Mouse (Mus musculus): ENCODE data around the gene Csnk1g1. TPM values are rescaled to one million over a fixed set of nuclear protein-coding genes. Genes with fewer than 3 reads are reported as not detected.

The Csnk1g1 gene
- polyA plus RNA-seq (2012; rRNA removed) = 6.3 and 6.6 TPM in 2 replicates

DNA sequence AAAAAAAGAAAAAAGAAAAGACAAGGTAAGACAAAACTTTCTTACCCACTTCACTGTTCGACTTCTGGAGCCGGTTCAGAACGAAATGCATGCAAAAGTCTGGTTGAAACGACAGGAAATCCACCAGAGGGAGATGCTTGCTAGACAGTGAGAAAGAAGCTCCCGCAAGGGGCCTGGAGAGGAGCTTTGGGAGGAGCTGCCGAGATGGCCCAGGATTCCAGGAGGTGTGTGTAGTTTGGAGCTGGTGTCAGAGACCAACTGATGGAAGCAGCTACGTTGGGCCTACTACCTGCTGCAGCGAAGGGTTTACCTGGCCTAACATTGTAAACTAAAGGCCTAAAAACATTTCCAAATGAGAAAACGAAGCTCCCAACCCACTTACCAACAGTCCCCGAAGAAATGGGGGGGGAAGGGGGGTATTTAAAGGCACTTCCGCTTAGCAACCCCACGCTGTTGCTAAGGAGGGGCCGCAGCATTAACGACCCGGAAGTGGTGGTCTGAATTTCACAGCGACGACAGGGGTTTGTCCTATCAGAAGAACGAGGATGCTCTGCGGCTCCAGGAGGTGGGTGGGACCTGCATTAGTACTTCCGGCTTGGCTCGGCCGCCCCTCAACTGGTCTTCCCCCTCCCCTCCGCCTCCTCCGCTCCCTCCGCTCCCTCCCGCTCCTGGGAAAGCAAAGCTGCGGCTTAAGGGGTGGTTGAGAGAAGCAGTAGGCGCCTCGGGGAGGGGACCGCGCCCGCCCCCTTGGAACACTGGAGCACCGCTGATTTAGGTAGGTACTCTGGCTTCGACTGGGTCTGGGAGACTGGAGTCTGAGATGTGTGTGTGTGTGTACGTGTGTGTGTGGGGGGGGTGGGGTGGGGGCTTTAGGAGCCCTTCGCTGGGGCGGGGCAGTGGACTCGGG is at the start of gene Csnk1g1, which contains the start of gene Trip4:
Gene Csnk1g1 (plus strand): TSS at position 531 of the 907 bp plus-strand sequence.
Gene Trip4 (minus strand): TSS at position 401 of the 907 bp plus-strand sequence.
- DNase-seq (ENCODE audit: low read depth) = peak; percentile 73

DNA sequence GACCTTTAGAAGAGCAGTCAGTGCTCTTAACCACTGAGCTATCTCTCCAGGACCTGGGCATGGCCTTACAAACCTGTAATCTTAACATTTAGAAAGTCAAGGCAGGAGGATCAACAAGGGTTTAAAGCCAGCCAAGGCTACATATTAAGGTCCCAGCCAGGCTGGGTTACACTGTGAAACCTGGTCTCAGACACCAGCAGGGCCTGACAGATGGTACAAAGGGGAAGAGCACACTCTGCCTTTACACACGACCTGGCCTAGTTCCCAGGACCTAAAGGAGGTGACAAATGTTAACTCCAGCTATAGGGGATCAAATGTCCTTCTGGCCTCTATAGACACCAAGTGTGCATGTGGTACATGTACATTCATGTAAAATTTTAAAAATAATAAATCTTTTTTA is 49.1 kb upstream of the Csnk1g1 start:
- DNase-seq (ENCODE audit: low read depth) = no peak

DNA sequence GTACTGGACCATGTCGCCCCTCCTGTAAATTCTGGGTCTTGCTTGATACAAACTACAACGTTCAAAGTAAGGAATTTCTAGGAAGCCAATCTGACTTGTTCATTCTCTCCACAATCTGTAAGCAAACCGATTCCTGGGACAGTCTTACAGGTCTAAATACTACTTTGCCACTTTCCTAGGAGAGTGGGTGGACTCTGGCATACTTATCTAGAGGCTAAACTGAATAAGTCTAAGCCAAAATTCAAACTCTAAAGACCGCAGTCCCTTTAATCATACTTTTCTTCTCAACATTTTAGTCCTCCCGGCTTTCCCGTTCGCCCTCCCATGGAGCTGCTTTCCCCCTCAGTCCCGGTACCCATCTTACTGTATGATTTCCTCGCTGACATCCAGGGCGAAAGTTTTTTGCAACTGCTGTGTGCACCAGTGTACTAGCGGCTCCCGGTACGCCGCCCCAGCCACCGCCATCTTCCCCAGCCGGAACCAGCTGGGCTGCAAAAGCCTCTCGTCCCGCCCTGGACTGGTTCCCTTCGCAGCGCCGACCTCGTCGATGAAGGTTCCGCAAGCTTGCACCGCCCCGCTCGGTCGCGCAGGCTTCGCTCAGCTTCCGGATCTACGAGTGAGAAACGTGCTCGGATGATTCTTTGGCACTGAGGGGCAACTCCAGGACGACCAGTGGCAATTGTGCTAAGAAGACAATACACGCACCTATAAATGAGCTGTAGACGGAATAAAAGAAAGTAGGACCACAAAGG is 24.0 kb upstream of the Csnk1g1 start:
- DNase-seq (ENCODE audit: low read depth) = no peak

DNA sequence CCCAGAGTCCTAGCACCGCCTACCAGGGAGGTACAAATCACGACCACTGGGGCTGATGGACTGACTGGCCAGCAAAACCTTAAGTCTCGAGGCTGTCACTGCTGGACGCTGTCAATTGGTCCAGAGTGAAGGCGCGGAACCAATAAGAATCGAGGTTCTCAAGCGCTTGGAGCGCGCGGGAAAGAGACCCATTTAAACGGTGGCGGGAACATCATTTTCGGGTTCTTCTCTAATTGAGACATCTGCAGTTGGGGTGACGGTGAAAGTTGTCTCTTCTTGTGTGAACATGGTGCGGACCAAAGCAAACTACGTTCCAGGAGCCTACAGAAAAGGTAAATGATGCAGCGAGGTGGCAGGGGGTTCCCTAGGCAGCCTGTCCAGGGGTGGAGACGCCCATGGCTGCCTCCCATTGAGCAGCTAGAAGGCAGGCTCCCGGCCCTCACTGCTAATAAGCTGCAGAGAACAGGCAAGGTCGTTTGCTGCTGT is 18.5 kb upstream of the Csnk1g1 start, which contains the start of gene Pclaf:
Gene Pclaf (plus strand): TSS at position 95 of the 486 bp plus-strand sequence.
- no peak for DNase-seq (ENCODE audit: low read depth)

DNA sequence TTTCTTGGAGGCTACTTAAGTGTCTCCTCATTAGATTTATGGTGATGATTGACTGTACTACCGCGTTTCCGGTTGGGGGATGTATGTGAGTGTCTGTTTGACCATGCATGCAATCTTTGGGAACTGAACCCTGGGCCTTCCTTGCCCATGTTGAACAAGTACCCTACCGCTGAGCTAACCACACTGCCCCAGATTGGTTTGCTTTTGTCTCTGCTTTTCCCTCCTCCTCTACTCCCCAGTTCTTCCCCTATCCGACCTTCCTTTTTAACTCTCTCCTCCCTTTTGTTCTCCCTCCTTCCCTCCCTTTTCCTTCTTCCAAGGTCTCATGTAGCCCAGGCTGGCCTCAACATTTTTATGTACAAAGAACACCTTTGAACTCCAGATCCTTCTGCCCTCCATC is 17.6 kb upstream of the Csnk1g1 start:
- no peak for DNase-seq (ENCODE audit: low read depth)

DNA sequence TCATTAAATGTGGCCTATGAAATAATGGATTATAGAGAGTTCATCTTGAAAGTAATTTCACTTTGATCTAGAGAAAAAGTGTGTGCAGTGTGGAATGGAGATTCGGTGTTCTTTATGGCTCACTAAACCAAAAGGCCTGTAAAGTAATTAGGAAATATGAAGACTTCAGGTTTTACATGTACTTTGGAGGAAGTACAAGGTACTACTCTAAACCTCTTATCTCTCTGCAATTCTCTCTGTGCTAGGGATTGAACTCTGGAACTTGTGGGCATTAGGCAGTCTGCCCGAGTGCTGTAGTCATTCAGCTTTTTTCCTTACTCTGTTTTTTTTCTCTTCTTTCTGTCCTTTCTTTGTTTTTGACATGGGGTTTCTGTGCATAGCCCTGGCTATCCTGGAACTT is 11.7 kb upstream of the Csnk1g1 start:
- no peak for DNase-seq (ENCODE audit: low read depth)

DNA sequence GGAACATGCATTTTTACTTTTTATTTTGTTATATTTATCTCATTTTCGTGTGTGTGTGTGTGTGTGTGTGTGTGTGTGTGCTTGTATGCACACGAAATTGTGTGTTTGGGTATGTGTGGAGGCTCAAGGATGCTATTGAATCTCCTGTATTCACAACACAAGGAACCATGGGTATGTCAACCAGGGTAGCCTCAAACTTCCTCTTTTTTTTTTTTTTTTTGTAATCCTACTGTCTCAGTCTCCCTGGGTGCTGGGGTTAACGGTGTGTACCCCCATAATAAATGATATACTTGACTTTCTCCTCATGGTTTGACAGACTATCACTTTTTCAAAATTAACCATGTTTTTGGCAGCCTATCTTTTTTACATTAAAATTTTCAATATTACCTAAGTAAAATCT is 5.8 kb upstream of the Csnk1g1 start:
- no peak for DNase-seq (ENCODE audit: low read depth)

DNA sequence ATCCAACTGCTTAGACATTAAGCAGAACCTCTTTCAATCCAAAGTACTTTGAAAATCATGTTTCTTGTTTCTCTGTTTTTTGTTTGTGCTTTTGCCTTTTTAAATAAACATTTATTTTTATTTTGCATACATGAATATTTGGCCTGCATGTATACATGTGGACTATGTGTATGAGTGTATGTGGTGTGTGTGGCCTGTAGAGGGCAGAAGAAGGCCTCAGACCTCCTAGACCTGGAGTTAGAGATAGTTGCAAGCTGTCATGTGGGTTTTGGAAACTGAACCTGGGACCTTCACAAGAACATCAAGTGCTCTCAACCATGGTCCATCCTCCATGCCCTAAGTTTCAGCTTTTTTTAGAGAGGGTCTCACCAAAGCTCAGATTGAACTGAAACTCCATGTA is 5.3 kb upstream of the Csnk1g1 start:
- no peak for DNase-seq (ENCODE audit: low read depth)

DNA sequence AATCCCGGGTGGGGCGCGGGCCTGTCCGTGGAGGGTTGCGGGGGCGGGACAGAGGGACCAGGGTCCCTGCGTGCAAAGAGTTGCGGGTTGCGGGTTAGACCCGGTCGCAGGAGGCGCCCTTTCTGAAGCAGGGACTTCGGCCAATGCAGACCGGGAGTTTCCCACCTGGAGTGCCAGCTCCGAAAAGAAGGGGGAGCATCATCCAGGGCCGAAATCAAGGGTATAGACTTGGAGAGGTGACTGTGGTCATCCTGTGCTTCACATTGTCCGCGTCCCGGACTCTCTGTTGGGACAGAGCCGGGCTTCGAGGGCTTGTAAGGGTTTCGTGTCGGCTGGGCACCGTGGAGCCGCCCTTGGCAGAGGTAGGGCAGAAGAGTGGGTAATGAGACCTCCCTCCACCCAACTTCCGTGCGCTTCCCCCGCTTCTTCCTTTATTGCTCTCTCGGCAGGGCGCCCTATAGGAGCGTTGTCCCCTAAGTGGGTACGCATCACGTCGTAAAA is 627 bp downstream of the Csnk1g1 start:
- no peak for DNase-seq (ENCODE audit: low read depth)

DNA sequence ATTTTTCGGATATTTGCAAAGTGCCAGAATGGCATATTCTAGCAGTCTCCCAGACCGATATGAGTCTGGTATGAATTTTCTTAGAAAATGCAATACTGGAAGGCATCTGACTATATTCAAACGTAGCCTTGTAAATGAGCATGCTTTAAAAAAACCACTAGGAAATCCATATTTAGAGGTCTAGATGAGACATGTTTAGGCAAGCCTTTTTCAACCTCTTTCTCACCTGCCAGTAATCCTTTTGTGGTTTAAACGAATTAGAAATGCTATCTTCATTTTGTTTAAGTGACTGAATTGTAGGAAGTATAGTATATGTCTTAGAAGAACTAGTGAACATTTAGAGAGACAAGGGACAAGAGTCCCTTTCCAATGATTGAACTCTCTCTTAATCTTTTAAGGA is 1.1 kb downstream of the Csnk1g1 start:
- no peak for DNase-seq (ENCODE audit: low read depth)

DNA sequence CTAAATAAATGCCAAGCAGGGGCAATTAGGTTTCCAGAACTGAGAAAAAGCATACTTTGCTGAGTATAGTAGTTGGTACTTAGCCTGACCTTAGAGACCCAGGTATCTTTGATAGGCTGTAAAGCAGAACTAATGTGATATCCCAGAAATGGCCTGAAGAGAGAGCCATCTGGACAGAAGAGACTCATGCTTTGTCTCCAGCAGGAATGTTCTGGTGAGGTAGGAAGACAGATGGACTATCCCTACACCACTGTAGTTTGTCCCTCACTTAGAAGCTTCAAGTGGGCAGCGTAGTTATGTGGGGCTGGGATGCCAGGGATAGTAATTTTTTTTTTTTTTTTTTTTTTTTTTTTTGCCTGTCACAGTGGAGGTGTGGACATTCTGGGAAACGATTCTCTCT is 5.3 kb downstream of the Csnk1g1 start:
- DNase-seq (ENCODE audit: low read depth) = no peak

DNA sequence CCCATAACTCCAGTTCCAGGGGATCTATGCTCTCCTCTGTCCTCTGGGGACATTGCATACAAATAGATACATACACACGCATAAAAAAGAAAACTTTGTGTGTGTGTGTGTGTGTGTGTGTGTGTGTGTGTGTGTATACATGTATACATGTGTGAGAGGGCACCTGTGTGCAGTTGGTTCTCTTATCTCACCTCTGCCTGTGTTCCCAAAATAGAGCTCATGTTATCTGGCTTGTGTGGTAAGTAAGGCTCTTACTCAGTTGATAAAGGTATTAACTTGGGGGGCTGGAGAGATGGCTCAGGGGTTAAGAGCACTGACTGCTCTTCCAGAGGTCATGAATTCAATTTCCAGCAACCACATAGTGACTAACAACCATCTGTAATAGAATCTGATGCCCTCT is 8.3 kb downstream of the Csnk1g1 start:
- DNase-seq (ENCODE audit: low read depth) = no peak

DNA sequence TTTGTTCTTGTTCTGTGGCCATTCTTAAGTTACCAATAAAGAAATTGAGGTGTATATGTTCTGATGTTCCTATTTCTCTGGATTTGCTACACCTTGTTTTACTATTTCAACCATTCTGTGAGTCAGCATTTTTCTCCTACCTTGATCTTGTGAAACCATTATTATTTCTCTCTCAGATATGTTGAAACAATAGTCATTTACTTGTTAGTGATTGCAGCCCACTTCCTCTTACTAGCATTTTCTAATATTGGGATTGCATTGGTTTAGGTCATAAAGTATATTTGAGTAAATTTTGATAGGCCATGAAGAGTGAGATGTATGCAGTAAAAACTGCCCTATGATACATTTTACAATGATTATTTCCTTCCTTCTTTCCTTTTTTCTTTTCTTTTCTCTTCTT is 19.7 kb downstream of the Csnk1g1 start:
- no peak for DNase-seq (ENCODE audit: low read depth)

DNA sequence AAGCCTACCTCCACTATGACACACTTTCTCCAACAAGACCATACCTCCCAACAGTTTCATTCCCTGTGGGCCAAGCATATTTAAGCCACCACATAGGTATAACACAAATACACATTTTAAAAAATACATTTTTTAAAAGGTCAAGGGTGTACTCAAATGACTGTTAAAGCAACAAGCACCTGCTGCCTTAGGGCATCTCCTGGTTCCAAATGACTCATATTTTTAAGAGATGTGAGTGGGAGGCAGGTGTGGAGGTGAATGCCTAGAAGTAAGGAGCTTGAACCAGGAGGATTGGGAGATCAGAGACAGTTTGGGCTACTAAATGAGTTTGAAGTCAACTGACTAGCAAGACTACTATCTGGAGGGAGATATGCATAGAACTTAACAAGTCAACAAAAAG is 21.1 kb downstream of the Csnk1g1 start:
- peak; percentile 68 for DNase-seq (ENCODE audit: low read depth)

DNA sequence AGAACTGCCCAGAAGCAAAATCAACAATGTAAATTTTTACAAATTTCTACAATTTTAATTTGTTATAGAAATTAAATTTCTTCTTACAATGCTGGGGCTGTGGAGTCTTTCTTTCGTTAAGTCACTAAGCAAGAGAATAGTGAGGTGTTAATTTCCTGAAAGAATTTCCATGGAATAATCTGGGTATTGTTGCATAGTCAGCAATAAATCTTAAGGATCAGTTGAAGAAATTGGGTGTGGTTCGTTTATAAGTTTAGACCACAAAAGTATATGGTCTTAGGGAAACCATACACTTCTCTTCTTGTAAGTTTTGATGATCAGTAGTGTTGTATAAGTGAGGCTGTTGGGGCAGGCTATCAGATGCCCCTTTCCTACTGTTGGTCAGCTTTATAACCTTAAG is 28.8 kb downstream of the Csnk1g1 start:
- no peak for DNase-seq (ENCODE audit: low read depth)

DNA sequence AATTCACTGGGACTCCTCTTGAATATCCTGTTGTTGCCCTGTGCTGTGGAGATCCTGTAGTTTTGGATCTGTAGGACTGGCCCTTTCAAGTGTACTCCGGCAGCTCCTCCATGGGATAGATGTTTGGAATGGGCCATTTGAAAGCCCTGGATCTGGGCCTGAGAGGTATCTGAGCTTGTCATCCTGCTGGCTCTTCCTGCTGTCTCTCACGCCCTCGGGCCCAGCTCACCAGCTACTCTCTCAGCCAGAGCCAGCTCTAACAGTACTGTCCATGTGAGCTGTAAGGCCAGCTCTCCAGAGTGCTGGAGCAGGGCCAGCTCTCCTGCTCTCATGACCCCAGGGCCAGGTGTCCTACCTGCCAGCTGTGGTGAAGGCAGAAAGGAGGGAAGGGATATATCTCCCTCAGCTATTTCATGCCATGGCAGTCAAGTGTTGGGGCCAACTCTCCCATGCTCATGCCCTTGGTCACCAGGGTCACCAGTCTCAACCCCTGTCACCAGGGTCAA is 42.4 kb downstream of the Csnk1g1 start:
- peak; percentile 17 for DNase-seq (ENCODE audit: low read depth)

DNA sequence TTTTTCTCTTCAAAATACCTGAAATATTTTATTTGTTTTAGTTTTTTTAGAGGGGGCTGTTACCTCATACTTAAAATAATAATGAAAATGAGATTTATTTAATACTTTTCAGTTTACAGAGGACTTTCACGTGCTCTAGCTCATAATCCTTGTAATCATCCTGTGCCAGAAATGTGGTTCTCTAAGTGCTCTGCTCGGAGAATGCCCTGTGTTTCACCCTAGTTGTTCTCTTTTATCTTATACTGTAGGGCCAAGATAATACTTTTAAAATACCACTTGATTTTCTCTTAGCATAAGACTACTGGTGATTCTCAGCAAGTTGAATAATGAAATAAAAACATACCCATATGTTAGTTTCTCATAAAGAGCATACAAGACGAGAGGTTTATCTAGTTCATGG is 61.3 kb downstream of the Csnk1g1 start:
- no peak for DNase-seq (ENCODE audit: low read depth)

DNA sequence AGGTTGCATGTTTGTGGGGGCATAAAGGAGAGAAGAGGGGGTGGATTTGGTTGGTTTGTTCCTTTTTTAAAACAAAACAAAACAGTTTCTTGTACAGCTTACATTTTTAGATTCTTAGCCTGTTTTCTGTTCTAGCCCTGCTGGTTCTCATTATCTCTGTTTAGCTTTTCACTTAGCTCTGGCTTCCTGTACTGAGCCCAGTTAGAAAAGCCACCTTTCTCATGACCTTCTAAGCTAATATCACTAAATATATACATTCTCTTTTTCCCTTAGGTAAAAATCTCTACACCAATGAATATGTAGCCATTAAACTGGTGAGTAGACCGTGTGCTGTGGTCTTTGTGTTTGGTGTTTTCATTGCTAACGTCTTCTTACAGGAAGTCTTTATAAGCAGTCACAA is 64.5 kb downstream of the Csnk1g1 start:
- DNase-seq (ENCODE audit: low read depth) = no peak

DNA sequence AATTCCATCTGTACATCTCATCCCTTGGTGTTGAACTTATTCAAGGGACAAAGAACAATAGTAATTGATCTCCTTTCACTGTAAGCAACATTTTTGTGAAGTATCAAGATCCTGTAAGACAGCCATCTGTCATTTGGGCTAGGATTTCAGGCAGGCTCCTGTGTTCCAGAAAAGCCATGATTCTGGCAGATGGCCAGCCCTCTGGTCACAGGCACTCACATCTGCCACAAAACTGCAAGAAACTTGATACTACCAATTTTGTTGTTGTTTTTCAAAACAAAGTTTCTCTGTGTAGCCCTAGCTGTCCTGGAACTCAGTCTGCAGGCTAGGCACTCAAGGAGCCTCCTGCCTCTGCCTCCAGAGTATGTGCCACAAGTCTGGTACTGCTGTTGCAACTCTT is 67.2 kb downstream of the Csnk1g1 start:
- DNase-seq (ENCODE audit: low read depth) = no peak

DNA sequence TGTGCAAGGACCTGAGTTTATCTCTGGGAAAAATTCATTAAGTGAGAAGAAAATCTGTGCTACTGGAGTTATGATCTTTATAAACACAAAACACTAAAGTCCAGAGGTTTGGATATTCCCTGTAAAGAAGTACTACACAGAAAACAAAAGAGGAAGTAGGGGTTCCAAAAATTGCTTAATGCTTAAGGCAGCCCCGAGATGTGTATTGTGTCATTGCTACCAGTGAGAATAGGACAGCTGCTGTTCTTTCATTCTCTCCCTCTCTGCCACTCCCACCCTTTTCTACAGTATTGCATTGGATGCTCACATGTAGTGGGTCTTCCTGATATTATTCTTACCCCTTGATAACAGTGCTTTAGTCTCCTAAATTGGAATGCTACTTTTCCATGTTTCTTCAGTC is 74.1 kb downstream of the Csnk1g1 start:
- DNase-seq (ENCODE audit: low read depth) = no peak

DNA sequence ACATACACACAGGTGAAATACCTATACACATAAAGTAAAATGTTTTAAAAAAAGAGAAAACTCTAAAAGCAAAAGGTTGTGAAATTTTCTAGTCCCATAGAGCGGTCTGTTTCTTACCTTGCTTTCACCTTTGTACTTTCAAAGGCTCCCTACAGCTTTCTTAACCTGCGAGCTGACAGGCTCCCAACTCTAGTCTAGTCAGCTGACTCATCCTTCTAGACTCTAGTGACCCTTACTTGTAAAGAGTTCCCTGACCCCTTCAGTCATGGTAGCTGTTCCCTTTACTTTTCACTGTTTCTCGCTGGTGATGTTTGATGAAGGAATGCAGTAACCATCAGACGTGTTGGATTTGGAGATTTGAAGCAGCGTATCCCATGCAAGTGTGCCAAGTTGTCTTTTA is 78.3 kb downstream of the Csnk1g1 start:
- no peak for DNase-seq (ENCODE audit: low read depth)
